Mouse (Mus musculus): Measurements from ENCODE around the gene Fuz.

The Fuz gene

GRCm38 (mm10) chr7:44888256-44889105, 7.4 kb upstream of the Fuz start:
- no peak for DNase-seq (ENCODE audit: low spot score in 2 of 2)

DNA sequence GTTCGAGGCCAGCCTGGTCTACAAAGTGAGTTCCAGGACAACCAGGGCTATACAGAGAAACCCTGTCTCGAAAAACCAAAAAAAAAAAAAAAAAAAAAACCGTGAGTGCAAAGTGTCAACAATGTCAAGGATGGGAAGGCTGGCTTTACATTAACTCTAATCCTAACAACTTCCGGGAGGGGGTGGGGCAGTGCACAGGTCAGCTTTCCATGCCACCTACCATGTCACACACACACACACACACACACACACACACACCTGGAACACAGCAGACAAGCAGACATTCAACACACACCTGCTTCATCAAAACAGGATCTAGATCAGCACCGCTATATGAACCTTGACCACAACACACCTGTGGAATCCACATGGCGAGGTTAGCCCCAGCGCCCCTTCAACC, 5.7 kb upstream of the Fuz start:
- DNase-seq (ENCODE audit: low spot score in 2 of 2): no peak

- DNase-seq (ENCODE audit: low spot score in 2 of 2): no peak
These were observed 5.1 kb upstream of the Fuz start for GRCm38 (mm10) chr7:44890737-44891136.

- no peak for DNase-seq (ENCODE audit: low spot score in 2 of 2)
These were observed 4.3 kb upstream of the Fuz start for GRCm38 (mm10) chr7:44891611-44892010.

GRCm38 (mm10) chr7:44892276-44892921, 3.5 kb upstream of the Fuz start, which contains the start of gene Med25:
Gene Med25 (minus strand): TSS chr7:44892712.
- DNase-seq (ENCODE audit: low spot score in 2 of 2): peak; percentile 88 to 89

GRCm38 (mm10) chr7:44893197-44893596, 2.7 kb upstream of the Fuz start:
- DNase-seq (ENCODE audit: low spot score in 2 of 2): no peak

GRCm38 (mm10) chr7:44894175-44894574, 1.7 kb upstream of the Fuz start:
- DNase-seq (ENCODE audit: low spot score in 2 of 2): no peak

GRCm38 (mm10) chr7:44895206-44895592, 680 bp upstream of the Fuz start:
- DNase-seq (ENCODE audit: low spot score in 2 of 2): no peak

DNA sequence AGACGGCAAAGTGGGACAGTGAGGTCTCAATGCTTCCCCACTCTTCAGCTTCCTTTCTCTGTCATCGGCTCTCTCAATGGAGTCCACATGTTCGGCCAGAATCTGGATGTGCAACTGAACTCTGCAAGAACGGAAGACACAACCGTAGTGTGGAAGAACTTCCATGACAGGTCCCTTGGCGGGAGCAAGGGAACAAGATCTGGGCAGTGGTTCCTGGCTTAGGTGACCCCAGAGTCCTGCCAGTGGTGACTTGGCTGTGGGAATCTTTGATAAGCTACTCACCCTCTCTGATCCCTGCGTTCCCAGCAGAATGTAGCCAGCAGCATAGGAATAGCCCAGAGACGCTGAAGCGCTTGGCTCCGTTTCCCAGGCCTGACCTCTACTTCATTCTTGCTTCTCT, 620 bp downstream of the Fuz start:
- DNase-seq (ENCODE audit: low spot score in 2 of 2): no peak

- DNase-seq (ENCODE audit: low spot score in 2 of 2): no peak
These were observed 2.7 kb downstream of the Fuz start for GRCm38 (mm10) chr7:44898607-44899006.

GRCm38 (mm10) chr7:44900632-44901031, 4.8 kb downstream of the Fuz start:
- no peak for DNase-seq (ENCODE audit: low spot score in 2 of 2)

- DNase-seq (ENCODE audit: low spot score in 2 of 2): no peak
These were observed 5.4 kb downstream of the Fuz start for GRCm38 (mm10) chr7:44901230-44901722.

DNA sequence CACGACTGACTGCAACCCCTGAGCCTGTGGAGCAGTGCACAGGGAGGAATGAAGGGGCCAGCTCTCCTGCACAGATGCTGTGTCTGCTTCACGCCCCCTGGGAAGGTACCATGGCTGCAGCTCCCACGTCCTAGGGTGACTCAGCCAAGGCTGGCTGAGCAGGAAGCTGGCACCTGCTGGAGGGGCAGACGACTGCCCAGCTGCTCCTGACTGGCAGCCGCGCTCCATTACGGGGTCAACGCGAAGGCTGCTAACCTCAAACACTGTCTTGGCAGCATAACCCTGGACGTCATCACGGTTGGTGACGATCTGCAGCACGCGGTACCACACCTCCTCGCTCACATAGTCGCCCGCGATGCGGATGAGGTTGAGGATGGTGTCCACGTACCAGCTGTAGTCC, 9.6 kb downstream of the Fuz start:
- DNase-seq (ENCODE audit: low spot score in 2 of 2): no peak

- no peak for DNase-seq (ENCODE audit: low spot score in 2 of 2)
These were observed 13.0 kb downstream of the Fuz start for GRCm38 (mm10) chr7:44908706-44909476.

- no peak for DNase-seq (ENCODE audit: low spot score in 2 of 2)
These were observed 18.5 kb downstream of the Fuz start for GRCm38 (mm10) chr7:44914396-44914795.

GRCm38 (mm10) chr7:44915314-44915713, 19.4 kb downstream of the Fuz start:
- no peak for DNase-seq (ENCODE audit: low spot score in 2 of 2)

DNA sequence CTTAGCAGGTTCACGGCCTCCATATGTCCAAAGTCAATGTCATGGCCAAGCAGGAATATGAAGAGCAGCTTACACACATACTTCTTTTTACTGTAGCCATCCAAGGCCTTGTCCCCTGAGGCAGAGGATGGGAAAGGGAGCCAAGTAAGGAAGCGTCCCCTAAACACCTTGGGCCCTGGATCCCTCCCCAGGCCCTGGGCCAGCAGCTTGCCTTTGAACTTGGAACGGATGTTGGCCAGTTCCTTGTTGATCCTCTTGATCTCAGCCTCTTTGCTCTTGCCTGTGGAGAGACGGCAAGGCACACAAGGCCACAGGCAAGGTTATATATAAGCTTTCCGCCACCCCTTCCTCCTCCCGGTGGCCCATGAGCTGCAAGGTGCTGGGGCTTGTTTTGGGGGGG, 20.3 kb downstream of the Fuz start:
- no peak for DNase-seq (ENCODE audit: low spot score in 2 of 2)

DNA sequence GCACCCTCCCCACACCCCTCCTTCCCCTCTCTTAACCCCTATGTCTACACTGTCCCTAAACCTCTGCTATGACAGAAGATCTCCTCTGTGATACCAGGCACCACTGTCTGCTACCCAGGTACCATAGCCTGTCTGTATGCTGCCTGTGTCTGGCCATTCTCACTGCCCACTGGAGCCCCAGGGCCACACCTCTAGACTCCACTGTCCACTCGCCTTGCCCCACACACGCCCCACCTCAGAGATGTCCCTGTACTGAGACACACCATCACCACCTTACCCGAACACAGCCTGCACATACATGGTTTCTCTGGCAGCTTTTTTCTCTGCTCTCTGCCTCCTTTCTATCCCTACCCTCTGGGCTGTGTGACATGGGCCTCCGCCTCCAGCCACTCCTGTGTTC, 21.0 kb downstream of the Fuz start:
- no peak for DNase-seq (ENCODE audit: low spot score in 2 of 2)

- DNase-seq (ENCODE audit: low spot score in 2 of 2): no peak
These were observed 22.3 kb downstream of the Fuz start for GRCm38 (mm10) chr7:44918219-44918618.

GRCm38 (mm10) chr7:44919127-44919526, 23.2 kb downstream of the Fuz start:
- no peak for DNase-seq (ENCODE audit: low spot score in 2 of 2)

GRCm38 (mm10) chr7:44922530-44922929, 26.7 kb downstream of the Fuz start:
- DNase-seq (ENCODE audit: low spot score in 2 of 2): no peak

DNA sequence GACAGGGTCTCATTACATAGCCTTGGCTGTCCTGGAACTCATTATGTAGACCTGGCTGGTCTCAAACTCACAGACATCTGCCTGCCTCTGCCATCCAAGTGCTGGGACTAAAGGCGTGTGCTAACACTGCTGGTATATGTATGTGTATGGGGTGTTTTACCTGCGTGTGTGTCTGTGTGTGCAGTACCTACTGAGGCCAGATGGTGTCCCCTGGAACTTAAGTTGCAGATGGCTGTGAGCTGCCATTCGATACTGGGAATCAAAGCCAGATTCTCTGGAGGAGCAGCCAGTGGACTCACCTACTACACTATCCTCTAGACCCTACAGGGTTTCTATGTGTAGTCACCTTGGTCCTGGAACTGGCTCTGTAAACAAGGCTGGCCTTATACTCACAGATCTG, 29.6 kb downstream of the Fuz start:
- DNase-seq (ENCODE audit: low spot score in 2 of 2): no peak

All from urinary bladder, postnatal 4 days (tissue).